Mouse (Mus musculus) MEL (cell line): ENCODE measurements around the gene Gm20388. TPM values are rescaled to one million over a fixed set of nuclear protein-coding genes. Genes with fewer than 3 reads are reported as not detected.
A peak's percentile ranks its signal among the peaks of the same experiment; 100 is the strongest.

Experiments
- DNase-seq: peaks from one replicate; pipeline ENCODE4 v3.0.0; 2011; ENCODE audit warnings: low read depth, low spot score
- H3K27ac ChIP-seq: 2 replicates; pipeline ENCODE4 v1.5.1; 2012; ENCODE audit warnings: low read depth, mild to moderate bottlenecking, control low read depth, low read length, moderate library complexity; ENCODE audit not compliant: control insufficient read depth
- H3K27me3 ChIP-seq, 2 experiments: fragments of 150-350 bp in 1 of 2; sonication (generic) in 1 of 2; 2 replicates each; pipeline ENCODE4 v1.6.1; 2012; ENCODE audit warnings: low read length in 2 of 2, mild to moderate bottlenecking in 2 of 2, improper control_type of control experiment in 1 of 2, moderate library complexity in 1 of 2; ENCODE audit not compliant: insufficient read depth in 2 of 2, control insufficient read depth in 1 of 2
- H3K36me3 ChIP-seq, 2 experiments: 2 replicates each; pipeline ENCODE4 v1.6.1; 2012 to 2014; ENCODE audit warnings: low read length in 2 of 2, improper control_type of control experiment in 1 of 2, inconsistent platforms in 1 of 2, mild to moderate bottlenecking in 1 of 2; ENCODE audit not compliant: insufficient read depth in 2 of 2, control insufficient read depth in 1 of 2
- H3K4me1 ChIP-seq, 2 experiments: fragments of 150-350 bp in 1 of 2; sonication (generic) in 1 of 2; 2 replicates each; pipeline ENCODE4 v1.6.1; 2012; ENCODE audit warnings: low read length in 2 of 2, improper control_type of control experiment in 1 of 2, mild to moderate bottlenecking in 1 of 2; ENCODE audit not compliant: insufficient read depth in 2 of 2, control insufficient read depth in 1 of 2
- H3K4me3 ChIP-seq, 2 experiments: fragments of 150-350 bp in 1 of 2; sonication (generic) in 1 of 2; 2 replicates each; pipeline ENCODE4 v1.5.1; 2012; ENCODE audit warnings: low read depth in 2 of 2, low read length in 2 of 2, mild to moderate bottlenecking in 2 of 2, moderate library complexity in 2 of 2, control low read depth in 1 of 2, improper control_type of control experiment in 1 of 2; ENCODE audit not compliant: control insufficient read depth in 1 of 2, insufficient read depth in 1 of 2
- H3K79me2 ChIP-seq: 2 replicates; pipeline ENCODE4 v1.6.1; 2012; ENCODE audit warnings: mild to moderate bottlenecking, low read length, moderate library complexity; ENCODE audit not compliant: control insufficient read depth, poor library complexity, insufficient read depth
- H3K9ac ChIP-seq: 2 replicates; pipeline ENCODE4 v1.6.1; 2012; ENCODE audit warnings: low read depth, mild to moderate bottlenecking, control low read depth, low read length, moderate library complexity; ENCODE audit not compliant: control insufficient read depth, poor library complexity, severe bottlenecking
- H3K9me3 ChIP-seq: fragments of 150-350 bp; sonication (generic); replicated peaks from 2 replicates; pipeline ENCODE4 v1.6.1; 2012; ENCODE audit warnings: mild to moderate bottlenecking, low read length, improper control_type of control experiment, moderate library complexity; ENCODE audit not compliant: insufficient read depth
- CHD1 ChIP-seq: IDR thresholded peaks from 2 replicates; pipeline ENCODE4 v1.6.1; 2012; ENCODE audit warnings: low read depth, mild to moderate bottlenecking, inconsistent platforms, low read length, improper control_type of control experiment
- CTCF ChIP-seq, 3 experiments: IDR thresholded peaks in 2 of 3; conservative IDR thresholded peaks in 1 of 3; 2 replicates each; pipeline ENCODE4 v1.5.1; 2011 to 2012; ENCODE audit warnings: low read length in 3 of 3, low read depth in 2 of 3, mild to moderate bottlenecking in 2 of 3, improper control_type of control experiment in 1 of 3, inconsistent platforms in 1 of 3, mixed read lengths in 1 of 3, moderate library complexity in 1 of 3; ENCODE audit not compliant: control insufficient read depth in 1 of 3, insufficient read depth in 1 of 3, poor library complexity in 1 of 3, severe bottlenecking in 1 of 3
- E2F4 ChIP-seq: IDR thresholded peaks from 2 replicates; pipeline ENCODE4 v1.6.1; 2011; ENCODE audit warnings: low read depth, low read length, improper control_type of control experiment, borderline replicate concordance
- ELF1 ChIP-seq: IDR thresholded peaks from 2 replicates; pipeline ENCODE4 v1.6.1; 2014; ENCODE audit warnings: low read depth, mild to moderate bottlenecking, inconsistent platforms, low read length, improper control_type of control experiment, moderate library complexity
- ETS1 ChIP-seq: IDR thresholded peaks from 2 replicates; pipeline ENCODE4 v1.6.1; 2012; ENCODE audit warnings: low read depth, mild to moderate bottlenecking, inconsistent platforms, low read length, improper control_type of control experiment, moderate library complexity
- GATA1 ChIP-seq: IDR thresholded peaks from 2 replicates; pipeline ENCODE4 v1.6.1; 2011; ENCODE audit warnings: low read depth, low read length, improper control_type of control experiment
- HCFC1 ChIP-seq: IDR thresholded peaks from 2 replicates; pipeline ENCODE4 v1.6.1; 2012; ENCODE audit warnings: low read depth, mild to moderate bottlenecking, inconsistent platforms, low read length, improper control_type of control experiment, moderate library complexity
- JUND ChIP-seq: IDR thresholded peaks from 2 replicates; pipeline ENCODE4 v1.6.1; 2011; ENCODE audit warnings: low read depth, mild to moderate bottlenecking, improper control_type of control experiment, low read length
- MAX ChIP-seq: IDR thresholded peaks from 2 replicates; pipeline ENCODE4 v1.6.1; 2011; ENCODE audit warnings: low read length, improper control_type of control experiment
- MYC ChIP-seq: IDR thresholded peaks from 2 replicates; pipeline ENCODE4 v1.6.1; 2011; ENCODE audit warnings: low read depth, mild to moderate bottlenecking, low read length, improper control_type of control experiment, moderate library complexity
- POLR2AphosphoS2 ChIP-seq: IDR thresholded peaks from 2 replicates; pipeline ENCODE4 v1.6.1; 2011; ENCODE audit warnings: low read length, improper control_type of control experiment
- POLR2AphosphoS5 ChIP-seq: IDR thresholded peaks from 2 replicates; pipeline ENCODE4 v1.6.1; 2012; ENCODE audit warnings: low read depth, borderline replicate concordance, mild to moderate bottlenecking, inconsistent platforms, low read length, moderate library complexity, mixed read lengths
- RAD21 ChIP-seq: IDR thresholded peaks from 2 replicates; pipeline ENCODE4 v1.6.1; 2011; ENCODE audit warnings: mild to moderate bottlenecking, low read depth, low read length, improper control_type of control experiment
- RCOR1 ChIP-seq: IDR thresholded peaks from 2 replicates; pipeline ENCODE4 v1.6.1; 2012; ENCODE audit warnings: low read depth, mild to moderate bottlenecking, inconsistent platforms, low read length, improper control_type of control experiment
- SIN3A ChIP-seq: IDR thresholded peaks from 2 replicates; pipeline ENCODE4 v1.6.1; 2012; ENCODE audit warnings: low read length, improper control_type of control experiment, inconsistent platforms
- SMC3 ChIP-seq: IDR thresholded peaks from 2 replicates; pipeline ENCODE4 v1.6.1; 2011; ENCODE audit warnings: low read depth, low read length, improper control_type of control experiment
- TBP ChIP-seq: IDR thresholded peaks from 2 replicates; pipeline ENCODE4 v1.8.0; 2011; ENCODE audit warnings: low read depth, low read length, improper control_type of control experiment
- TCF12 ChIP-seq: IDR thresholded peaks from 2 replicates; pipeline ENCODE4 v1.6.1; 2014; ENCODE audit warnings: low read depth, mild to moderate bottlenecking, inconsistent platforms, low read length, improper control_type of control experiment, moderate library complexity
- ZC3H11A ChIP-seq: IDR thresholded peaks from 2 replicates; pipeline ENCODE4 v1.6.1; 2012; ENCODE audit warnings: low read depth, mild to moderate bottlenecking, inconsistent platforms, low read length, improper control_type of control experiment
- ZMIZ1 ChIP-seq: IDR thresholded peaks from 2 replicates; pipeline ENCODE4 v1.6.1; 2012; ENCODE audit warnings: low read depth, mild to moderate bottlenecking, inconsistent platforms, low read length, improper control_type of control experiment, moderate library complexity
- ZNF384 ChIP-seq: IDR thresholded peaks from 2 replicates; pipeline ENCODE4 v1.6.1; 2012; ENCODE audit warnings: low read depth, mild to moderate bottlenecking, inconsistent platforms, low read length, improper control_type of control experiment
- polyA plus RNA-seq, 2 experiments: library from polyadenylated mRNA; stranded (reverse) in 1 of 2; unstranded in 1 of 2; fragments of >175 nt in 1 of 2; fragments of >200 nt in 1 of 2; gene quantifications; 2 replicates each; pipeline versions ENCODE4 v1.2.1 to v1.2.4; 2012; ENCODE audit warnings: low replicate concordance in 2 of 2, low read depth in 1 of 2; ENCODE audit not compliant: insufficient read length in 2 of 2, insufficient read depth in 1 of 2, missing spikeins in 1 of 2
- total RNA-seq: library from RNA; depleted of rRNA; stranded (reverse); fragments of 300-350 nt; gene quantifications from 2 replicates; pipeline ENCODE4 v1.2.3, GENCODE M21; 2012

The Gm20388 gene
- total and polyA plus RNA-seq, 3 experiments: 11.1 to 17.8 TPM; not detected in 1

GRCm38 (mm10) chr8:120607885-120608284, 697.2 kb downstream of the Gm20388 start:
- peaks cover 0 to 3% of the 10 kb centered on the region in 2 experiments; a peak in 1 of 4 replicates for H3K36me3 ChIP-seq
- peak overlapping the region; percentile 54 to 84 for H3K4me3 ChIP-seq
- peak overlapping the region; percentile 64 for H3K9ac ChIP-seq
- peak; percentile 87 for DNase-seq
- TF ChIP-seq ZMIZ1 (no peak), ELF1 (no peak), TCF12 (no peak), SMC3 (peak; percentile 77), TBP (no peak), ZC3H11A (peak; percentile 67), SIN3A (peak; percentile 27; the same call in 1 of the 2 replicates), HCFC1 (no peak), CTCF (IDR thresholded peaks at IDR 0.05 in 2 of 3, conservative IDR thresholded peaks at IDR 0.05 in 1 of 3; ENCODE audit: control insufficient read depth in 1 of 3, insufficient read depth in 1 of 3, low read depth in 2 of 3, low read length in 3 of 3, poor library complexity in 1 of 3, severe bottlenecking in 1 of 3) (peak; percentile 78 to 93 (median 80)), RAD21 (peak; percentile 72), MYC (peak; percentile 42; the same call in 1 of the 2 replicates)
- no peaks in the 10 kb centered on the region for H3K79me2 ChIP-seq
- no peaks in the 10 kb centered on the region for H3K9me3 ChIP-seq
- H3K27ac ChIP-seq: no peak overlapping the region
- peaks cover 2 to 3% of the 10 kb centered on the region in 2 experiments; a peak in 2 of 4 replicates for H3K4me1 ChIP-seq
- no peaks in the 10 kb centered on the region for H3K27me3 ChIP-seq

DNA sequence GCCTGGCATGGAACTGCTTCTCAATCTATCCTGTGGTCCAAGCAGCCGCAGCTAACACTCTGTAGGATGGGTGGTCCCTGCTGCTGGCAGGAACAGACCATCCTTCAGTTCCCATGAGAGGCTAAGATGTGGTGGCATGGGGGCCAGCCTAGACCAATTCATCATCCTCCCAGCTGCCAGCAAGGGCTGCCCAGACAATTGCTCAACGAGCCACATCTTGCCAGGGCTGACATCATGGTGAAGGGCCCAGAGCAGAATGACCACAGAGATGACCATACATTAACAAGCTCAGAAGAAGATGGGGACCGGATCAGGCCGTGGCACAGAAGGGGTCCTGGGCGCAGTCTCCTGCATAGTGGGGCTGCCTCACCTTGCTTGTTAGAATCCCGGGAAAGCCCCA, 700.2 kb downstream of the Gm20388 start:
- Histone ChIP-seq H3K79me2 (no peaks in the 10 kb centered on the region), H3K27me3 (no peaks in the 10 kb centered on the region; a peak in 1 of 4 replicates), H3K27ac (no peak overlapping the region), H3K4me3 (no peak overlapping the region), H3K4me1 (peaks cover 2 to 3% of the 10 kb centered on the region in 2 experiments; a peak in 2 of 4 replicates), H3K36me3 (peaks cover 0 to 3% of the 10 kb centered on the region in 2 experiments; a peak in 1 of 4 replicates), H3K9ac (no peak overlapping the region), H3K9me3 (no peaks in the 10 kb centered on the region)
- DNase-seq: no peak
- TF ChIP-seq POLR2AphosphoS5 (no peak), CHD1 (no peak), JUND (no peak), ZNF384 (no peak), ETS1 (no peak), RCOR1 (no peak), MAX (no peak), ZMIZ1 (no peak), E2F4 (no peak), MYC (no peak), SMC3 (no peak), POLR2AphosphoS2 (no peak), CTCF (IDR thresholded peaks at IDR 0.05 in 2 of 3, conservative IDR thresholded peaks at IDR 0.05 in 1 of 3; ENCODE audit: control insufficient read depth in 1 of 3, insufficient read depth in 1 of 3, low read depth in 2 of 3, low read length in 3 of 3, poor library complexity in 1 of 3, severe bottlenecking in 1 of 3) (no peak), GATA1 (no peak)
